Mouse (Mus musculus) liver, embryonic 16.5 days (tissue): ENCODE measurements around the gene 4931406P16Rik. TPM values are rescaled to one million over a fixed set of nuclear protein-coding genes. Genes with fewer than 3 reads are reported as not detected.
A peak's percentile ranks its signal among the peaks of the same experiment; 100 is the strongest.

Source experiments
- ATAC-seq: fragments of 200-750 bp; cut with Nextera tagmentation; 2 replicates; pipeline ENCODE4 v1.8.0; 2017; ENCODE audit warnings: low read depth, mild to moderate bottlenecking, moderate number of reproducible peaks, moderate library complexity
- H3K27ac ChIP-seq: fragments of 300-500 bp; sonication (generic); 2 replicates; pipeline ENCODE4 v1.5.1; 2014; ENCODE audit warnings: mild to moderate bottlenecking, low read length
- H3K27me3 ChIP-seq: fragments of 300-500 bp; sonication (generic); 2 replicates; pipeline ENCODE4 v1.6.1; 2014; ENCODE audit warnings: low read depth, low read length, mixed read lengths; ENCODE audit not compliant: control insufficient read depth, insufficient read depth
- H3K36me3 ChIP-seq: fragments of 300-500 bp; sonication (generic); 2 replicates; pipeline ENCODE4 v1.6.1; 2014; ENCODE audit warnings: mild to moderate bottlenecking; ENCODE audit not compliant: control insufficient read depth, insufficient read depth
- H3K4me1 ChIP-seq: fragments of 300-500 bp; sonication (generic); 2 replicates; pipeline ENCODE4 v1.6.1; 2014; ENCODE audit warnings: low read depth, low read length, mixed read lengths; ENCODE audit not compliant: control insufficient read depth
- H3K4me2 ChIP-seq: fragments of 300-500 bp; sonication (generic); 2 replicates; pipeline ENCODE4 v1.6.1; 2014; ENCODE audit warnings: low read depth, low read length, mixed read lengths
- H3K4me3 ChIP-seq: fragments of 300-500 bp; sonication (generic); 2 replicates; pipeline ENCODE4 v1.5.1; 2014; ENCODE audit warnings: low read depth, mild to moderate bottlenecking, low read length
- H3K9ac ChIP-seq: fragments of 300-500 bp; sonication (generic); 2 replicates; pipeline ENCODE4 v1.6.1; 2014; ENCODE audit warnings: low read depth, low read length
- H3K9me3 ChIP-seq: fragments of 300-500 bp; sonication (generic); replicated peaks from 2 replicates; pipeline ENCODE4 v1.6.1; 2016; ENCODE audit warnings: low read length; ENCODE audit not compliant: control insufficient read depth
- WGBS: fragments of 180-500 bp; shearing (Covaris S2); extraction: QIAGEN DNeasy Blood & Tissue Kit; methylation state at CpG from one replicate; pipeline ENCODE4 v1.1.7; 2014; ENCODE audit not compliant: insufficient replicate concordance; 5-methylcytosine and 5-hydroxymethylcytosine counted together
- polyA plus RNA-seq: library from polyadenylated mRNA; unstranded; fragments of >200 nt; fragmentation: Nextera tagmentation; extraction: Ambion mirVana; gene quantifications from 2 replicates; pipeline ENCODE4 v1.2.1, GENCODE M21; 2015

The 4931406P16Rik gene
- polyA plus RNA-seq, 1 experiment from 2014 or later = 17.0 TPM

DNA sequence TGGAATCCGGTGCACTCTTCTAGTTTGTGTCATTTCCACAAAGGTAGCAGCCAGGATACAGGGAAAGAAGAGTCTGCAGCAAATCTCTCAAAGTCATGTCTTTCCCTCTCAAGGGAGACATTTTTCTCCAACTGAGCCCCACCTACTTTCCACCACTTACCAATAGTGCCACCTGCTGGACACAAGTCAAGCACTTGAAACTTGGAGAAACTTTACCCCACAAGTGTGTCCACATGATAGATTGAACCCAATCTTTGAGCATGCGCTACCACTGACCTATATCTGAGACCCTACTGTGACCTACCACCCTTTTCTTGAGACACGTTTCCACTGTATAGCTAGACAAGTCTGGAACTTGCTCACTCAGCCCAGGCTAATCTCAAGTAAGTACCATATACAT, 115.0 kb downstream of the 4931406P16Rik start:
- no peak overlapping the region for H3K27ac ChIP-seq
- H3K4me1 ChIP-seq = peaks cover 8% of the 10 kb centered on the region
- H3K4me3 ChIP-seq = no peak overlapping the region
- no peak overlapping the region for H3K9ac ChIP-seq
- H3K4me2 ChIP-seq = no peak overlapping the region
- ATAC-seq = no peak
- peaks cover 19% of the 10 kb centered on the region for H3K36me3 ChIP-seq
- no peaks in the 10 kb centered on the region for H3K9me3 ChIP-seq
- no peaks in the 10 kb centered on the region for H3K27me3 ChIP-seq
- 41% methylated on average over 3 of the region's 3 CpGs for WGBS

DNA sequence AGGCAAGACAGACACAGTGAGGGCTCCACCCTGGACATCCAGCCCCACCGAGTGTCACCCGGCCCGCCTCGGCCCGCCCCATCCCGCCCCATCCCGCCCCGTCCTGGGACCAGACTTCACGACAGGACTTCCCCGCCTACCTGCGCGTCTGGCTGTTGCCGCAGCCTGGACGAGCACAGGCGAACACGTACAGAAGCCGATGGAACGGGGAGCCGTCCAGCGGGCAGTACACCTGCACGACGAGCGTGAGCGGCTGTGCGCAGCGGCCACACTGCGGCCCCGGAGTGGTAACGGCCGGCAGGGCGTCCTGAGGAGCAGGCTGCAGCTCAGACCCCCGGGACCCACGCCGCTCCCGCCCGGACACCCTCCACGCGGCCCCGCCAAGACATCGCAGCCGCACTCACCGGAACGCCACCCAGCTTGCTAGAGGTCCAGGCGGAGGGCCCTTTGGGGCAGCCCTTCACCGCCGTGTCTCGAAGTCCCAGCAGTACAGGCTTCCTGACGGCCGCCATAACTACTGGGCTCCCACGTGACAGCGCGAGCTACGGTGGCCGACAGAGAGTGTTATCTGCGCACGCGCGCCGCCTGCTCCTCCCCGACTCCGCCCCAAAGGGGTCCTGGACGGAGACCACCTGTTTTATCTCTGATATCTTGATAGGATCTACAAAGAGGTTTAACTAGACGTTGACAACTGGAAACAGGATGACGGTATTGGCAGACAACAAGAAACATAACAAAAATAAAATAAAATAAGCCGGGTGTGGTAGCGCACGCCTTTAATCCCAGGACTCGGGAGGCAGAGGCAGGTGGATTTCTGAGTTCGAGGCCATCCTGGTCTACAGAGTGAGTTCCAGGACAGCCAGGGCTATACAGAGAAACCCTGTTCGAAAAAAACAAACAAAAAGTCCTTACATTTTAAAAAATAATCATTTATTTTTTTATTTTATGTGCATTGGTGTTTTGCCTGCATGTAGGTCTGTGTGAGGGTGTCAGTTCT, 116.9 kb downstream of the 4931406P16Rik start, which contains the start of gene Pdcd2l:
Pdcd2l (minus strand) TSS at position 530 of the 997 bp plus-strand sequence.
- Histone ChIP-seq H3K9me3 (no peaks in the 10 kb centered on the region), H3K4me3 (peak within 1 kb of the TSS; percentile 99), H3K4me1 (peaks cover 8% of the 10 kb centered on the region), H3K9ac (peak within 1 kb of the TSS; percentile 91), H3K27me3 (no peaks in the 10 kb centered on the region), H3K36me3 (peaks cover 15% of the 10 kb centered on the region), H3K27ac (peak within 1 kb of the TSS; percentile 89), H3K4me2 (peak within 1 kb of the TSS; percentile 85)
- ATAC-seq = peak; percentile 96
- 1% methylated on average over 64 of the region's 70 CpGs for WGBS

DNA sequence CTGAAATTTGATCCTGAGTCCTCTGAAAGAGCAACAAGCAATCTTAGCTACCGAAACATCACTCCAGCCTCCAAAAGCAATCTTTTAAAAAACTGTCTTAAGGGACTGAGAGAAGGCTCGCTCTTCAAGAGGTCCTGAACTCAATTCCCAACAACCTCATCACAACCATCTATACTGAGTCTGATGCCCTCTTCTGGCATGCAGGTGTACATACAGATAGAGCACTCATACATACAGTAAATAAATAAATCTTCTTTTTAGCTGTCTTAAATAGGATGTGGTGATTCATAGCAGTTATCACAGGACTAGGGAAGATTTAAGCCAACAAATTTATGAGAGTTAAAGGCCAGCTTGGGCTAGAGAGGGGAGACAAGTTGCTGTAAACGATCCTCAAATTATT, 117.7 kb downstream of the 4931406P16Rik start:
- peak overlapping the region; percentile 85 for H3K4me2 ChIP-seq
- H3K4me3 ChIP-seq = peak overlapping the region; percentile 99
- peak overlapping the region; percentile 89 for H3K27ac ChIP-seq
- H3K9ac ChIP-seq = peak overlapping the region; percentile 91
- H3K36me3 ChIP-seq = peaks cover 9% of the 10 kb centered on the region
- no peaks in the 10 kb centered on the region for H3K9me3 ChIP-seq
- no peak for ATAC-seq
- H3K27me3 ChIP-seq = no peaks in the 10 kb centered on the region
- peaks cover 8% of the 10 kb centered on the region for H3K4me1 ChIP-seq
- 36% methylated on average over 3 of the region's 3 CpGs for WGBS

DNA sequence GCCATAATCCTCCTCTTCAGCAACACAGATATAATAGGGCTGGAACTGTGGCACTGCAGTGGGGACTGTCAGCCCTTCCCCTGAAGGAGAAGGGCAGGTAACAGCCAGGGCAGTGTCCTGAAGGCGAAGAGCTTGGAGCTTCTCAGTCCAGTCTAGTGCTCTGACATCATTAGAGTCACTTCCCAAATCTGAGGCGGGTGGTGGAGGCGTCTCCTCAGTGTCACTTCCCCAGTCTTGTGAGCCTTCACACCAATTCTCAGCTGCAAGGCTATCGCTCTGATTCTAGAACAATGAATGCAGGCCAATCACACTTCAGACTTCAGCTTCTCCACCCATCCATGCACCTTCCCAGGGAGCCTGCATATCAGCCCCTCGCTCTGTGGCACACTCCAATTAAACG, 120.5 kb downstream of the 4931406P16Rik start:
- H3K27me3 ChIP-seq = no peaks in the 10 kb centered on the region
- no peak overlapping the region for H3K27ac ChIP-seq
- H3K4me2 ChIP-seq = no peak overlapping the region
- WGBS = 70% methylated on average over 6 of the region's 6 CpGs
- no peak overlapping the region for H3K9ac ChIP-seq
- peaks cover 8% of the 10 kb centered on the region for H3K4me1 ChIP-seq
- no peak for ATAC-seq
- H3K4me3 ChIP-seq = no peak overlapping the region
- peaks cover 16% of the 10 kb centered on the region for H3K36me3 ChIP-seq
- H3K9me3 ChIP-seq = no peaks in the 10 kb centered on the region

DNA sequence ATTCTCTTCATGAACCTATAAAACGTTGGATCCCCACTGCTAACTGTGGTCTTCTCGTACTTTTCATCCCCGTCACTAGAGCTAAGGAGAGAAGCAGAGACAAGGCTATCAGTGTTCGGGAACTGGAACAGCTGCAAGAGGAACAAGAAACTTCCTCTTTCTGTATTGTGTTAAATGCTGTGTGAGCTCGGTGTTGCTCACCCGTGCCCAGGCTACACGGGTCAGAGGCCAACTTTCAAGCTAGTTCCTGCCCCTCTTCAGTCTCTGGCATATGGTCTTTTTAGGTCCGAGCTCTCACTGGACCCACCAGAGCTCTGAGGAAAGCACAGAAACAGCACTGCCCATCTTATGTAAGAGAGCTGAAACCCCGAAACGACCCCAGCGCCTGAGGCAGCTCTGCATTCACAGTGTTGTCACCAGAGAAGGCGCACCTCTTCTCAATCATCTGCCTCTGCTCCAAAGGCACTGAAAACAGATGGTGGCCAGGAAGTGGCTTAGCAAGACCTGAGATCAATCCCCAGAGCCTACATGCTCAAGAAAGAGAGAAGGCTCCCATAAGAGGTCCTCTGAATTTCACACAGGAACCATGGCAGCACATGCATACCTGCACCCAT, 123.9 kb downstream of the 4931406P16Rik start:
- WGBS = 44% methylated on average over 12 of the region's 12 CpGs
- Histone ChIP-seq H3K9me3 (no peaks in the 10 kb centered on the region), H3K4me3 (no peak overlapping the region), H3K4me2 (no peak overlapping the region), H3K9ac (no peak overlapping the region), H3K27ac (no peak overlapping the region), H3K36me3 (peaks cover 26% of the 10 kb centered on the region), H3K27me3 (no peaks in the 10 kb centered on the region), H3K4me1 (no peaks in the 10 kb centered on the region)
- peak; percentile 27; the same call in 1 of the 2 replicates for ATAC-seq

Other genes starting within 250 kb of the 4931406P16Rik start
- not detected in 2 replicates for gene Scgb1b30, start 218.1 kb downstream of the 4931406P16Rik start, polyA plus RNA-seq
- 0.43 and 0.58 TPM in 2 replicates for gene Wtip, start 180.3 kb downstream of the 4931406P16Rik start, polyA plus RNA-seq
- 69.6 and 81.1 TPM in 2 replicates for gene Uba2, start 144.0 kb downstream of the 4931406P16Rik start, polyA plus RNA-seq
- gene Pdcd2l, start 116.9 kb downstream of the 4931406P16Rik start, polyA plus RNA-seq = 19.8 and 20.0 TPM in 2 replicates
- 187 and 201 TPM in 2 replicates for gene Gpi1, start 83.2 kb downstream of the 4931406P16Rik start, polyA plus RNA-seq
- gene Gm6096, start 62.5 kb downstream of the 4931406P16Rik start, polyA plus RNA-seq = 0.22 and 0.24 TPM in 2 replicates
- gene Lsm14a, start 79.8 kb upstream of the 4931406P16Rik start, polyA plus RNA-seq = 38.3 and 38.7 TPM in 2 replicates